Mouse (Mus musculus) T-cell, adult 2 months (primary cell): Measurements from ENCODE around the gene Prr12.
A peak's percentile ranks its signal among the peaks of the same experiment; 100 is the strongest.

Experiments used
- DNase-seq: peaks from one replicate; pipeline ENCODE4 v3.0.0; 2022; ENCODE audit warnings: low spot score

Prr12 gene

GRCm38 (mm10) chr7:44997940-44998428 lies 54.7 kb downstream of the Prr12 start:
- no peak for DNase-seq

GRCm38 (mm10) chr7:44997231-44997939 lies 55.3 kb downstream of the Prr12 start, which contains the start of gene Irf3:
Gene Irf3 (plus strand): TSS chr7:44997648.
- DNase-seq, result peak; percentile 96

- DNase-seq, result no peak
These were observed 56.0 kb downstream of the Prr12 start for GRCm38 (mm10) chr7:44996672-44997071.

- no peak for DNase-seq
These were observed 65.6 kb downstream of the Prr12 start for GRCm38 (mm10) chr7:44986879-44987718.

GRCm38 (mm10) chr7:44986192-44986878 lies 66.3 kb downstream of the Prr12 start, which contains the start of gene Prmt1:
Gene Prmt1 (minus strand): TSS chr7:44986568.
- DNase-seq, result peak; percentile 100

GRCm38 (mm10) chr7:44985595-44986191 lies 67.0 kb downstream of the Prr12 start:
- peak; percentile 43 for DNase-seq

- no peak for DNase-seq
These were observed 67.9 kb downstream of the Prr12 start for GRCm38 (mm10) chr7:44984833-44985164.

GRCm38 (mm10) chr7:44983944-44984832 lies 68.5 kb downstream of the Prr12 start:
- no peak for DNase-seq

- DNase-seq, result peak; percentile 84
These were observed 69.6 kb downstream of the Prr12 start for GRCm38 (mm10) chr7:44983085-44983484.

- no peak for DNase-seq
These were observed 71.1 kb downstream of the Prr12 start for GRCm38 (mm10) chr7:44981539-44981938.

GRCm38 (mm10) chr7:44978300-44978699 lies 74.4 kb downstream of the Prr12 start:
- DNase-seq, result no peak
